Mouse (Mus musculus) retina, postnatal 7 days (tissue): ENCODE measurements around the gene Abca1.
A peak's percentile ranks its signal among the peaks of the same experiment; 100 is the strongest.

ENCODE experiments used
- DNase-seq: peaks from one replicate; pipeline ENCODE4 v3.0.0-alpha.2; 2012; ENCODE audit warnings: low read depth, low spot score

The Abca1 gene

GRCm38 (mm10) chr4:53159767-53160166 lies at the start of gene Abca1:
Gene Abca1, minus strand, starts transcription at chr4:53159895.
- DNase-seq, result peak; percentile 88

DNA sequence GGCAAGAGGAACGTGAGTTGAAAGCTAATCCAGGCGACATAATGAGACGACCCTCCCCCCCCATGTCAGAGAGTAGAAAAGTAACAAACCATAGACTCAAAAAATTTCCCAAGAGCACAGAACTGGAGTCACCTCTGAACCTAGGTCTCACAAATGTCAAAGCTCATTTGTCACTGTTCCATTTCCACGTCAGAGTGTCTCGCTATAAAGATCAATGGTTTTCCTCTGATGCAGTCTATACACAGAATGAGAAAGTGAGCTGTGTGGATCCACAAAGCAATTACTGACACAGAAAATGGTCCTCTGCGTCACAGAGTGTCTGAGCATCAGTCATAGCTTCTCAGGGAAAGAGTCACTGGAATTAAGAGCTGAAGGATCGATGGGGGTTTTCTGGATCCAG lies 44.8 kb upstream of the Abca1 start:
- no peak for DNase-seq

- DNase-seq, result no peak
Measured at GRCm38 (mm10) chr4:53203595-53204400, 44.1 kb upstream of the Abca1 start.

DNA sequence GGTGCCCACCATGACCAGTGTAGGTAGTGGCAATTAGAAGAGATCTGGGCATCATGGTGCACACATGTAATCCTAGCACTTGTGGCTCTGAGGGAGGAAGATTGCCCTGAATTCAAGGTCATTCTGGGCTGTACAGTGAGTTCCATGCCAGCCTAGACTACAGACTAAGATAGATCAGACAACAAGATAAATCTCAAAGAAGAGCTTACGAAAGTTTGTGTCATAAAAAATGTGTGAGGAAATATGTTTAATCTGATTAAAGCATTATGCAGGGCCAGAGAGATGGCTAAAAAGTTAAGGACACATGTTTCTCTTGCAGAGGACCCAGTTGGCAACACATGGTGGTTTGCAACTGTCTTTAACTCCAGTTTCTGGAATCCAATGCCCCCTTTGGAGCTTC lies 40.6 kb upstream of the Abca1 start:
- no peak for DNase-seq

GRCm38 (mm10) chr4:53197842-53198241 lies 38.1 kb upstream of the Abca1 start:
- no peak for DNase-seq

DNA sequence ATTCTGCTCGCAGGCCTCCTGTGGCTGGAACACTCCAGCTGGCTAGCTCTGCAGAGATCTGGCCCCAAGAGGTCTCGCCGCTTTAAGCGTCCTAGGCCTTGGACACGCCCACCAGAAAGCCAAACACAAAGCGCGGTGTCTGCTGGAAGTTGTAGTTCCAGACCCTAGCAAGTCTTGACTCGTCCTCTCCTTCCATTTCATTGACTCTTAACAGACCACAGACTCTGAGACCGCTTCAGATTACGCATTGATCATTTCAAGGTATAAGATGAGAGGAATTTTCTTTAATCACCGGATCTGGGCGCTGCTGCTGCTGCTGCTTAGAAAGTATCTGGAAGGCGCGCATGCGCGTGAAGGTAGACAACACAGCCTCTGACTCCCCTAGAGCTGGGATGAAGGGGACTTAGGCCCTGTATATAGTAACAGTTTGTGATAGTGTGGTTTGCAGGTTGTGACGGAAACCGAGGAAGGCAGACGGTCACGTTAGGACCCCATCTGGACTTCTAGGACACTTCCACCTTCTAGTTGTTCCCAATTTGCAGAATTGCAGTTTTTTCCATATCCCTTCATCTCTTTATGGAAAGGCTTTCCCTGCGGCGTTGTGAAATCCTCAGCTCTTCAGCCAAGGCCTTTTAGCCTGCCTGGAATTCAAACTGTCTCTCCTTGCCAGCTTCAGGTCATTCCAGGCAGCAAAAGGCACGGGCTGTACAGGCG lies 36.5 kb upstream of the Abca1 start:
- DNase-seq, result peak; percentile 88

DNA sequence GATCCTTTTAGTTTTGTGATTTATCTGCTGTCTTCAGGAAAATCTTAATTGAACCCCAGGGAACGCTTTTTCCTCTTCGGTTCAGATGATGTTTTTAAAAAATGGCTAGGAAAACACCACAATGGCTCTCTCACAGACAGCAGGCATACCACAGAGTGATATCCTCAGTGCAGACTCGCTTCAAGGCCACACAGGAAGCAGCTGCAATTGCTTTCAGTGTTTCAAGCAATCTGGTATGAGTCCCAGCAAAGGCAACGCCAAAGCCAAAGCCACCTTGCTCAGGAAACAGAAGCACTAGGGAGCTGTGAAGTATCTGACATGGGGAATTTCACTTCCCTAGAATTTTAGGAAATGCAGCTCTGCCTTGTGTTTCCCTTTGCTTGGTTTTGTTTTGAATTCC lies 27.4 kb upstream of the Abca1 start:
- DNase-seq, result no peak

DNA sequence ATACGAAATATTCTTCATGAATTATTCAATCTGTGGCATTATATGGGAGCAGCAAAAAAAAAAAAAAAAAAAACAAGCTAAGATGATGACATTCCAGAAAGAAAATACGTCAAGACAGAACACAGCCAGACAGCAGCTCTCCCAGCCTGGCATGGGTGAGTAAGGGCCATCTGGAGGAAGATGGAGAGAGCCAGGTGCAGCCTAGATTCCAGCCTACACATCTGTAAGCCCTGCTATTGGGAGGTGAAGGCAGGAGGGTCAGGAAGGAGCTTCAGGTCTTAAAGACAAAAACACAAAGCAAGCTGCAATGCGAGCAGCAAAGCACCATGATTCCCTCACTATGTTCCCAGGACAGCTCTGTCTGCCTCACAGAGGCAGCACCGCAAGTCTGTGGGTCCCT lies 26.9 kb upstream of the Abca1 start:
- DNase-seq, result no peak

DNA sequence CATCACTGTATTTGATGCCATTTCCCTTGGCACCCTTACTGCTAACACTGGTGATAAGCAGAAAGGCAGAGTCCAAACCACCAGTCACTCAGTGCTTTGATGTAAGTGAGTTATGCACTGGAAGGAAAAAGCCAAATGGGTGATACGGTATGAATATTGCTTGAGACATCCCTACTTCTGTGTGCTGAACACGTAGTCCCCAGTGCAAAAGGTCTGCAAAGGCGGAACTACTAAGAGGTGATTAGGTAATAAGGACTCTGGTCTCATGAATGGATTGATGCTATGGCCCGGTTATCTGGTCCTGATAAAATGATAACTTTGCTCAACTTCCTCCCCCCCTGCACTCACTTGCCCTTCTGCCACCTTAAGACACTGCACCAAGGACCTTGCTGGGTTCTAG lies 26.4 kb upstream of the Abca1 start:
- no peak for DNase-seq

DNA sequence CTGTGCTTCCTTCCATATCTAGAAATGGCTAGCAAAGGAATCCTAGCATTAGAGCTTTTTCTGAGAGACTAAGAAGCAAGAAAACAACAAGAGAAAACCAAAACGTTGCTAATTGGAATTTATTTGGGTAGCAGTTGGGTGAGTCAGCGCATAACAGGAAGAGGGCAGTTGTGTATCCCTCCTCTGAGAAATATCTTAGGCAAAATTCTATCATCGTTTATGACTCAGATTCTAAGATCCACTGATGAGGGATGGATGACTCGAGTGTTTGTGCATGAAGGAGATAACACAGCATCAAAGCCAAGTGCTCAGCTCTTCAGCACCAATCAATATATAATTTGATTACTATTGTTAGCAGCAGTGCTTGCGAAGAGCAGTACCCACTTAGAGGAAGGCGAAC lies 21.8 kb upstream of the Abca1 start:
- DNase-seq, result no peak

DNA sequence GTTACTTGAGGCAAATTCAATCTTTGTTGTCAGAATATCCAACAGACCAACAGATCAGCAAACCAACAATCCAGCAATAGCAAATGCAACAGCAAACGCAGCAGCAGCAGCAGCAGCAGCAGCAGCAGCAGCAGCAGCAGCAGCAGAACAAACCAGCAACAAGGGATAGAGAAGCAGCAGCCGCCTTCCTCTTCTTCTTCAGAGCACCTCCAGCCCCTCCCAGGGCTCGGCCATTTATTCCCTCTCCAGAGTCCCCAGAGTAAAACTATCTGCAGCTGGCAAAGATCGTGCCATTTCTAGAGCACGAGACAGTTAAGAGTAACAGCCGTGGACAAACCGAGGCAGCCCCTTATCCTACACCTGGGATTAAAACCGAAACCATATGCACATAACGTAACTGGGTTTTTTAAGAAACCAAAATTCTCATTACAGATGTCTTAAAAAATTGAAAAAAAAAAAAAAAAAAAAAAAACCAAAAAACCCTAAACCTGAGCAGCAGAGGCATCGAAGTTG lies 19.7 kb upstream of the Abca1 start:
- no peak for DNase-seq

DNA sequence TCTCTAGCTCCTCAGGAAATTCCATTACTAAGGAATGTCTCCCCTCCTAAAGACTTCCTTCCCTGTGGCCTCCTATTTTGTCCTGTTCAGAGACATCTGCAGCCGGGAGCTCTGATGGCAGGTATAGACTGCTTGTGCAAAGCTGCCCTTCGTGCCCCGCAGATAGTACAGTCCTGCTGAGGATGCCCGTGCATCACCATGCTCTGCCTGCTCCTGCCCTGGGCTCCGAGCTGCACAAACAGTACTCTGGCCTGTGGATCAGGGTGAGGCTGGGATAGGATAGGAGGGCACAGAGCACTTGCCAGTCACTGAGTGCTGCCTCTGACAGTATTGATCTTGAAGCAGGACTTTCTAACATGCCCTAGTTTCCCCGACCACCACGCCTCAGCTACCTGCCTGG lies 18.8 kb upstream of the Abca1 start:
- DNase-seq, result no peak

- no peak for DNase-seq
Measured at GRCm38 (mm10) chr4:53177696-53178095, 18.0 kb upstream of the Abca1 start.

DNA sequence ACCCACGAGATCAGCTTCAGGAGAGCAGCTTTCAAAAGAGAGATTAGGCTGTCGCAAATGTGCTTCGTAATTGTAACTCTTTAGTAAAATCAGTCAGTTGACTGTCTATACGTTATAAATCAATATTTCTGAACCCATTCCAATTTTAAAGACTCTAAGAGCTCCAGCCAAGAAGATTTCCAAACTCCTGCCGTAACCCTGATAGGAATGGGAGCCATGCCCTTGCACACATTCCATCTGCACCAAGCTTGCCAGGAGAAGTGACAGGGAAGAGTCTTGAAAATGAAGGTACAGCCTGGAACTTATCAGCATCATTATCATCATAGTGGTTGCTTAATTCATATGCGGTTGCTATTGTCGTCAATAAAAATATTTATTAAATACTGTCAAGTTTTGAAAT lies 15.2 kb upstream of the Abca1 start:
- DNase-seq, result no peak

DNA sequence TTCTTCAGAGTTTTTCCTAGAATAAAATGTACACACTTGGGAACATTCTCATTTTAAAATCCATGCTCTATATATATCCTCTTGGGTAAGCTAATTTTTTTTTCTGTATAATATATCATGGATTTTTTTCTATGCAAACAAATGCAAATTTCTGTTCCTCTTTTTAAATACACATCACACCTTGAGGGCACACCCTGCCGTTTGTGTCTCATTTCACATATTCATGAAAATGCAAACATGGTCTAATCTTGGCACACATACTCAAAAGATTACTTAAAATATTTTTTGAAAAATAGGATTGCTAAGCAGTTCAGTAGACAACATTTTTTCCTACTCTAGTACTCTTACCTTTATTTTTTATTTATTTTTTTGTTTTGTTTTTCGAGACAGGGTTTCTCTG lies 10.7 kb upstream of the Abca1 start:
- no peak for DNase-seq

GRCm38 (mm10) chr4:53165231-53165630 lies 5.5 kb upstream of the Abca1 start:
- no peak for DNase-seq

DNA sequence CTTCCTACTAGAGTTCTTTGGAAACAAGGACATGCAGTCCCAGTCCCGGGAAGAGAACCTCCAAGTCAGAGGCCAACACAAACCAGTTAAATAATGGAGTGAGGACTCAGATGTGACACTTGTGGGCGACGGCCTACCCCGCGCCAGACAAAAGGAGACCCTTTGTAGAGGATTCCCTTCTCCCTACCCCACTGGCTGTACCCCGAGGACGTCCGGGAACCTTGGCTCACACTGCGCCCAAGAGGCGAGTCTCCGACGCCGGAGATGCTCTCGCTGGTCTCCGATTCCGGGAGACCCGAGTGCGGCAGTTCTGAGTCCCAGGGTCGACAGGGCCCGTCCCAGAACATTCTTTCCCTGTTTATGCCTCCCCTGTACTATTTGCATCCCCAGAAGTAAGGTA lies 519 bp downstream of the Abca1 start:
- DNase-seq, result peak; percentile 14

DNA sequence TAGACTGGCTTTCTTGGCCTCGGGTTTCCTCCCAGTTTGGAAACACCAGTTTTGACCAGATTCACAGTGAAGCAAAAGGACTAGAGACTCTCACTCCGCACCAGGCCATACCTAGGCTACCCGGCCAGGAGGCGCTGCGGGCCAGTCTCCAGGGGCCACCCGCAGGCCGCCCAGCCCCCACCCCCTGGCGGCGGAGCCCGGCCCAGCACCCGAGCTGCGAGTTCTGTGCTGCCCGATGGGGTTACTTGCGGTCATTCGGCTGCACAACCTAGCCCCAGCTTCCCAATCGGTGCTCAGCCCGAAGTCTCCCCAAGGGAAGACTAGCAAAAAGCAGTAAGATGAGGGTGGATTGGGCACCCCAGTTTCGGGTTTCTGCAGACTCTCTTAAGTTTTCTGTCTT lies 1.1 kb downstream of the Abca1 start:
- DNase-seq, result peak; percentile 47

GRCm38 (mm10) chr4:53155471-53155870 lies 4.2 kb downstream of the Abca1 start:
- no peak for DNase-seq

- DNase-seq, result no peak
Measured at GRCm38 (mm10) chr4:53153711-53154110, 6.0 kb downstream of the Abca1 start.

DNA sequence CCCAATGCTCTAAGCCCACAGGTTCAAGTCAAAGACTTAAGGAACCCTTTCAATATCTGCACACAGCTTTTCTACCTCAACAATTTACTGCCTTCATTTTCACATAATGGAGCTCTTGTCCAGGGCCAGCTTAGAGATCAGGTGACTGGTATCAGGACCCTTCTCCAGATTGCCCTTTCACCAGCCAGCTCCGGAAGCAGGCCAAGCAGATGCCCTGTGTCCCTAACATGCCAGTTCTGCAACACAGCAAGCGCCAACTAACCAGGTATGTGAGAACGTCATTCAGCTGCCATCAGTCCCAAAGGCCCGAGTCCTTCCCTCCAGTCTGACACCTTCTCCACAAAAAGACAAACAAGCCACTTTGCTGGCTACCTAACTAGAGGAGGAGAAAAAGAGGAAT lies 6.6 kb downstream of the Abca1 start:
- DNase-seq, result no peak

DNA sequence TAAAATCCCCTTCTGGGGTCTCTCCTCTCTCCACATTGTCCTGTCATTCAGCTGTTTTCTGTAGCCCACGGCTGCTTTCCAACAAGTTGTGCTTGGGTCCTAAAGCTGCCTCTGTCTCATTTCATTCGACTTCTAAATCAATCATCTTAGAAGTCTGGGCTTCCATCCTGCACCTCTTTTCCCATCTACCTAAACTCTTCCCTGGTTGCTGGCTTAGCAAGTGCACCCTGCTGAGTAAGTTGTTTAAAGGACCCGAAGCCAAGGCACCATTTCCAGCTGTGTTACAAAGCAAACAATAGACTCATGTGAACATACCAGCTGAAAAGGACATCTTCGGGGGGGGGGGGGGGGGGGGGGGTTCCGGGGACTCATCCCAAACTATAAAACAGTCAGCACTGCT lies 7.0 kb downstream of the Abca1 start:
- DNase-seq, result no peak

GRCm38 (mm10) chr4:53150516-53150915 lies 9.2 kb downstream of the Abca1 start:
- DNase-seq, result no peak
